Mouse (Mus musculus) kidney, adult 2 months (tissue): ENCODE measurements around the gene Gm45716. TPM values are rescaled to one million over a fixed set of nuclear protein-coding genes. Genes with fewer than 3 reads are reported as not detected.
"Not testable (repeated sequence)": the region's sequence is repeated elsewhere in the genome, so short reads cannot be mapped to it uniquely, and the experiment has no call there.

ENCODE experiments used
- DNase-seq: peaks from one replicate; pipeline ENCODE4 v3.0.0; 2021
- H3K27ac ChIP-seq: fragments of 200-500 bp; 2 replicates; pipeline ENCODE4 v1.5.1; 2012; ENCODE audit warnings: low read depth, low read length, control low read depth, inconsistent platforms; ENCODE audit not compliant: insufficient read depth
- H3K27me3 ChIP-seq: fragments of 200-500 bp; replicated peaks from 2 replicates; pipeline ENCODE4 v1.6.1; 2012; ENCODE audit warnings: mild to moderate bottlenecking, moderate library complexity, low read length, inconsistent platforms; ENCODE audit not compliant: control insufficient read depth, insufficient read depth
- H3K36me3 ChIP-seq: fragments of 200-500 bp; 2 replicates; pipeline ENCODE4 v1.6.1; 2012; ENCODE audit warnings: mild to moderate bottlenecking, moderate library complexity, low read length, inconsistent platforms; ENCODE audit not compliant: control insufficient read depth, insufficient read depth
- H3K4me1 ChIP-seq: fragments of 200-500 bp; 2 replicates; pipeline ENCODE4 v1.6.1; 2011; ENCODE audit warnings: low read length; ENCODE audit not compliant: control insufficient read depth, insufficient read depth
- H3K4me3 ChIP-seq: fragments of 200-500 bp; 2 replicates; pipeline ENCODE4 v1.5.1; 2011; ENCODE audit warnings: mild to moderate bottlenecking, low read depth, low read length, control low read depth; ENCODE audit not compliant: insufficient read depth
- CTCF ChIP-seq: fragments of 200-500 bp; conservative IDR thresholded peaks from 2 replicates; pipeline ENCODE4 v1.5.1; 2011; ENCODE audit warnings: low read depth, mild to moderate bottlenecking, control low read depth, low read length, moderate library complexity, mixed read lengths; ENCODE audit not compliant: insufficient read depth, insufficient read length
- POLR2A ChIP-seq: fragments of 200-500 bp; IDR thresholded peaks from one replicate; pipeline ENCODE4 v1.6.1; 2011; ENCODE audit warnings: low read depth, low read length, control low read depth
- WGBS: fragments of 180-500 bp; shearing (Covaris S2); methylation state at CpG from one replicate; pipeline ENCODE4 v1.1.7; 2018; 5-methylcytosine and 5-hydroxymethylcytosine counted together
- polyA plus RNA-seq: library from polyadenylated mRNA; depleted of rRNA; stranded (reverse); fragments of >200 nt; gene quantifications from 2 replicates; pipeline ENCODE4 v1.2.3, GENCODE M21; 2012

Gene Gm45716
- polyA plus RNA-seq, 1 experiment: 2.5 TPM

- H3K4me3 ChIP-seq: no peak overlapping the region
- 69% methylated on average over 1 of the region's 1 CpGs for WGBS
- no peak for TF ChIP-seq CTCF
- TF ChIP-seq POLR2A: no peak
- H3K36me3 ChIP-seq: no peaks in the 10 kb centered on the region
- H3K27me3 ChIP-seq: no peaks in the 10 kb centered on the region
- no peak for DNase-seq
- no peak overlapping the region for H3K27ac ChIP-seq
- H3K4me1 ChIP-seq: peaks cover 4% of the 10 kb centered on the region
Observed at GRCm38 (mm10) chr11:90274187-90274586, 86.7 kb downstream of the Gm45716 start.

DNA sequence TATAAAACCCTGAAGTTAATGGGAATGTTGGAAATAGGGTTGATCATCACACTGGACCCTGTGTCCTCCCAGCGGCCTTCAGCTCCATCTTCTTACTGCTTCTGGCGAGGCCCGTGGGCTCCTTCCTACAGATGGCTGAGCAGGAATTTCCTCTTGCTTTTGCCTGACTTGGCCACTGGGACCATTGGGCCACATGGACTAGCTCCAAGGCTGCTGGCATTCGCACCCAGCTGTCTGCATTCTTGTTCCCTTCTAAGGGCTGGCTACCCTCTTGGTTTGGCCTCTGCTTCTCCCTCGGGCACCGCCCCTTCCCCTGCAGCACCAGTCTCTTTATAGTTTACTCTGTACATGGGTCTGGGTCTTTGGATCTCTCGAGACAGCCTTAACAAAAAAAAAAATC is 88.2 kb downstream of the Gm45716 start:
- peak; percentile 34 for DNase-seq
- no peaks in the 10 kb centered on the region for H3K27me3 ChIP-seq
- no peak overlapping the region for H3K4me3 ChIP-seq
- H3K36me3 ChIP-seq: no peaks in the 10 kb centered on the region
- TF ChIP-seq POLR2A (no peak), CTCF (no peak)
- H3K4me1 ChIP-seq: no peaks in the 10 kb centered on the region; the same call in 1 of the 2 replicates
- 57% methylated on average over 7 of the region's 7 CpGs for WGBS
- H3K27ac ChIP-seq: no peak overlapping the region

DNA sequence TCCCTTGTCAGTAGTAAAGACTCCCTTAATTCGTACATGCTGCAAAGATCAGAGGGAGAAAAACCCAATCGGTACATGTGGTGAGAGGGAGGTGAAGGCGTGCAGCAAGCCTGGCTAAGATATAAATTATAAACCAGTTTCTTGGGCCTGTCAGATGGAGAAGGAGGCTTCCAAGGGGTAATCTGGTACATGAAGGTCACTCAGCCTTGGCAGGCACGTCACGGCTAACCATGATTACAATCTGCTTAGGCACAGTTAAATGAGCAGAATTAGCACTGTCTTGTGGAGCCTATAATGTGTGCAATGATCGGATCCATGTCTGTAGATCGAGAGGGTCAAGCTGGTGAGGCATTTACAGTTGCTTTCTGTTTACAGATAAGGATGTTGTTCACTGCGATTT is 88.7 kb downstream of the Gm45716 start:
- Histone ChIP-seq H3K27me3 (no peaks in the 10 kb centered on the region), H3K36me3 (no peaks in the 10 kb centered on the region), H3K4me1 (no peaks in the 10 kb centered on the region; the same call in 1 of the 2 replicates), H3K4me3 (no peak overlapping the region), H3K27ac (no peak overlapping the region)
- 57% methylated on average over 8 of the region's 8 CpGs for WGBS
- TF ChIP-seq POLR2A (no peak), CTCF (no peak)
- DNase-seq: no peak

DNA sequence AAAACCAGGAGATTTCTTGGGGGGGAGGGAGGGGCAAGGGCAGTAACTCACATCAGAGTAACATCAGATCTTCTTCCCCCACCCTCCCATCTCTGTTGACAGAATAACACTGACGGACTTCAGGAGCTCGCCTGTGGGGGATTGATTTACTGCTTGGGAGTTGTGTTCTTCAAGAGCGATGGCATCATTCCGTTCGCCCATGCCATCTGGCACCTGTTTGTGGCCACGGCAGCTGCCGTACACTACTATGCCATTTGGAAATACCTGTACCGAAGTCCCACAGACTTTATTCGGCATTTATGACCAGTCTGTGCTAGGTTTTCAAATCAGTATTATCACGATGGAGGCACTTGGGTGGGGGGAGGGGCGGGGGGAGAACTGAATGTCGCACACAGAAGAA is 89.1 kb downstream of the Gm45716 start:
- 80% methylated on average over 12 of the region's 12 CpGs for WGBS
- H3K36me3 ChIP-seq: no peaks in the 10 kb centered on the region
- TF ChIP-seq POLR2A (no peak), CTCF (no peak)
- H3K4me3 ChIP-seq: no peak overlapping the region
- no peaks in the 10 kb centered on the region; the same call in 1 of the 2 replicates for H3K4me1 ChIP-seq
- no peak for DNase-seq
- H3K27ac ChIP-seq: no peak overlapping the region
- no peaks in the 10 kb centered on the region for H3K27me3 ChIP-seq

GRCm38 (mm10) chr11:90280069-90280468 is 92.6 kb downstream of the Gm45716 start:
- TF ChIP-seq POLR2A (no peak), CTCF (no peak)
- H3K36me3 ChIP-seq: no peaks in the 10 kb centered on the region
- no peaks in the 10 kb centered on the region for H3K27me3 ChIP-seq
- H3K27ac ChIP-seq: no peak overlapping the region
- WGBS: 81% methylated on average over 5 of the region's 5 CpGs
- no peak overlapping the region for H3K4me3 ChIP-seq
- no peaks in the 10 kb centered on the region; the same call in 1 of the 2 replicates for H3K4me1 ChIP-seq
- DNase-seq: no peak

DNA sequence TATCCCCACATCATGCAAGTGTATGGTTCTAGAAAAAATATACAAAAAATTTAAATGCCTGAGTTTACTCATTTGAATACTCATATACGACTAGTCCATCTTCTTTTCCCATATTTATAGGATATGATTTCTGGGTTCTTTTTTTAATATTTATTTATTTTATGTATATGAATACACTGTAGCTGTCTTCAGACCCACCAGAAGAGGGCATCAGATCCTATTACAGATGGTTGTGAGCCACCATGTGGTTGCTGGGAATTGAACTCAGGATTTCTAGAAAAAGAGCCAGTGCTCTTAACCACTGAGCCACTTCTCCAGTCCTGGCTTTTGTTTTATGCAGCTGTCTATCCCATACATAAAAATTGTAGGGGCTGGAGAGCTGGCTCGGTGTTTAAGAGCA is 94.5 kb downstream of the Gm45716 start:
- not testable (repeated sequence) for DNase-seq, H3K27me3 ChIP-seq, H3K4me3 ChIP-seq, H3K4me1 ChIP-seq, H3K36me3 ChIP-seq, H3K27ac ChIP-seq
- 90% methylated on average over 2 of the region's 2 CpGs for WGBS

- 24% methylated on average over 4 of the region's 4 CpGs for WGBS
- Histone ChIP-seq H3K27me3 (no peaks in the 10 kb centered on the region), H3K36me3 (no peaks in the 10 kb centered on the region), H3K27ac (no peak overlapping the region), H3K4me3 (no peak overlapping the region), H3K4me1 (no peaks in the 10 kb centered on the region)
- no peak for DNase-seq
- TF ChIP-seq POLR2A: no peak
- no peak for TF ChIP-seq CTCF
Observed at GRCm38 (mm10) chr11:90283159-90283558, 95.7 kb downstream of the Gm45716 start.

DNA sequence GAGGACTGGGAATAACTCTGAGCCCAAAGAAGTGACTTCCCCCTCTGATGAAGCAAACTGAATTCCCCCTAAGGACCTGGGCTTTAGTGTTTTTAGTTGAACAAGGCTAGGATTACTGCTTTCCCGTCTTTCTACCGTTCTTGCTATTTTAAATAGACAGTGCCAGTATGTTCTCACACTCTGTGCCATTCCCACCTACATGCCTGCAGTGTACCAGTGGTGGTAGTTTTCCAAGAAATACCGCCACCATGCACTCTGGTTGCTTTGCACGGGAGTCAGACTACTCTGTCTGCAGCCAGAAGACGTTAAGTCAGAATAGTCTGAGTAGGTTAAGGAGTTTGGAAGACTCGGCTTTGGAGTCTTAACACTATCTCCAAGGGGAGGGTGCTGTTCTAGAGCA is 96.1 kb downstream of the Gm45716 start:
- TF ChIP-seq POLR2A (no peak), CTCF (no peak)
- no peaks in the 10 kb centered on the region for H3K4me1 ChIP-seq
- DNase-seq: no peak
- H3K27ac ChIP-seq: no peak overlapping the region
- H3K4me3 ChIP-seq: no peak overlapping the region
- no peaks in the 10 kb centered on the region for H3K27me3 ChIP-seq
- no peaks in the 10 kb centered on the region for H3K36me3 ChIP-seq
- WGBS: 73% methylated on average over 6 of the region's 6 CpGs
